Mouse (Mus musculus) left cerebral cortex, postnatal 25 days (tissue): ENCODE data around the gene Rgs6. TPM values are rescaled to one million over a fixed set of nuclear protein-coding genes. Genes with fewer than 3 reads are reported as not detected.

Experiments used
- DNase-seq, 2 experiments: peaks; one replicate each; pipeline ENCODE4 v3.0.0; 2022; ENCODE audit warnings: low spot score in 2 of 2, mixed read lengths in 1 of 2
- intact Hi-C: fragments of 180-260 bp; cut with DNase I; formaldehyde crosslinking; loops from one replicate; pipeline ENCODE4 v1.15.1; 2025
- total RNA-seq, 2 experiments: library from RNA; stranded (reverse); gene quantifications; 2 replicates each; pipeline ENCODE4 v1.2.3; 2021

Rgs6 gene
- total RNA-seq, 2 experiments from 2014 or later = 79.3 to 85.9 TPM

DNA sequence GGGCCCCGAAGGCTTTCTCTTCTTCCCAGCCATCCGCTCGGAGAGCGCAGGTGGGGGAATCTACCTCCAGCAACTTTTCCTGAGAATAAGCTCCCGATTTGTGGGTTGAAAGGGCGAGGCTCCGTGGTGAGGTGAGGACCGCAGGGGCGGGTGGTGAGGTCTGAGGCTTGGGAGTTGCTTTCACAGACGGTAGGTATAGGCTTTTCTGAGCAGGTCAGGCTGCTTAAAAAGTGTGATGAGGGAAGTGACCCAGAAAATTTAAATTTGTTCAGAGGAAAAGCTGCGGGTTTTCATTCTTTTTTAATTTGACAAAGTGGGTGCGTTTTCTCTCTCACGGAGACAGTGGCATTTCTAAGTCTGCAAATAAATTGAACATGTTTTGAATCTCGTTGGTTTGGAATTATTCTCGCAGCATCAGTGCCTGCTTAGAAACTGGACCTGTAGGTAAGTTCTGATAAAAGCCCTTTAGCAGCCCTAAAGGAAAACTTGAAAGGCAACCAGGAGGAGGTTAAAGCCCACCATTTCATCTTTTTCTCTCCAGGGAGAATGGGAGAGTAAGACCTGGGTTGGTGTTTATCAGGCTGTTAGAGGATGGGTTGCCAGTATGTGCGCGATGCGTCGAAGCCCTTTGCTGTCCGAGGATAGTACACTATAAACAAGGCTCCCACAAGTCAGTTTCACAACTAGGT is 29.7 kb downstream of the Rgs6 start:
- intact Hi-C loops = loop anchor here (10.0 kb wide), 2 partner anchors 327 to 397 kb away; no protein-coding TSS in a partner anchor
- DNase-seq = no peak

DNA sequence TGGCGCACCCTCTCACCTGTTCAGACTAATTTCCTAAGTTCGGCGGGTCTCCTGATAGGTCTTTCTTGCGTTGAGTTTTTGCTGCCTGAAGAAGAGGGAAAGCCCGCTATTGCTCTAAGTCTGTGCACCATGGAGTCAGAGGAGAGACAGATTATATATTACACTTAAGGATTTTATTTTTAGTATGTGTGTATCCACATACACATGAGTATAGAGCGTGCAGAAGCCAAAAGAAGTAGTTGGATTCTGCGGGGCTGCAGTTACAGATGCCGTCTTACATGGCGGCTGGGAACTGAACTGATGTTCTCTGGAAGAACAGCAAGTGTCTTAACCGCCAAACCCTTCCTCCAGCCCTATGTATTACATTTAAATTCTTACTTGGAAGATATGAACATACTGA is 52.3 kb downstream of the Rgs6 start:
- no peak for DNase-seq
- intact Hi-C loops = no loop called here

- no peak for DNase-seq
- intact Hi-C loops = no loop called here
These were observed 59.8 kb downstream of the Rgs6 start for GRCm38 (mm10) chr12:82647876-82648275.

- intact Hi-C loops = no loop called here
- DNase-seq = peak in 1 of 2 experiments; percentile 65
These were observed 61.9 kb downstream of the Rgs6 start for GRCm38 (mm10) chr12:82649991-82650390.

DNA sequence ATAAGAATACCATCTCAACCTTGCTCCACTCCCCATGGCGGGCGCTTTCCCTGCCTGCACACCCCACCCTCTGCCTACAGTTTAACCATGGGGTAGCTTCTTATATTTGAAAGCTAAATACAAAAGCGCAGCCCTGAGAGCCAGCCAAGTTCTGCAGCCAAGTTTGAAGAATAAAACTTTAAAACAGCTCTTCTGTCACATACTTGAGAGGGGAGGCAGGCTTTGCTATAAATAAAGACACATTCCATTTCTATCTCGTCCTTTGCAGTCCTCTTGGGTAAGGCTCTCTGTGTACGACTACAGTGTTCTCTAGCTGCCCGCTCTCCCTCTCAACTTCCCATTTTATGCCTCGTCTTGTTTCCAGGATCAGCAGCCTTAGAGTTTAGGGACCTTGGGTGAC is 76.5 kb downstream of the Rgs6 start:
- intact Hi-C loops = loop anchor here (2.0 to 10.0 kb wide), 2 partner anchors 92 to 140 kb away; no protein-coding TSS in a partner anchor
- peak; percentile 37 to 92 for DNase-seq

DNA sequence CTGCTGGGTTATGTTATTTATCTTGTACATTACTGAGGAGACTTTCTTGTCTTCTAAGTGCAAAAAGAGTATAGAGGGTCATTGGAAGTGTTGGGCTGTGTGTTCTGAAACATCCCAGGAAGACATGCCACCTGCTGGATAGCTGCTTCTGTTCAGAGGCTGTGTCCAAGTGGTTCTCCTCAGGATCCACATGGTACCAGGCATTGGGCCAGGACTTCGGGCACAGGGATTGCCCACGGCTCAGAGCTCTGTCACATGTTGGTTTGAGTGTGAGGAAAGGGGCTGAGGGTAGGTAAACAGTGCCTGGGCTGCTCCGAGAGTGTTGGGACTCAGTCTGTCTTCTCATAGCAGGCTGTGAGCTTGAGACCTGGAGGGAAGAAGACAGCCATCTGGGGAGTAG is 79.3 kb downstream of the Rgs6 start:
- intact Hi-C loops = loop anchor here (10.0 kb wide), 1 partner anchor 137 kb away; no protein-coding TSS in a partner anchor
- DNase-seq = peak in 1 of 2 experiments; percentile 49

- DNase-seq = peak; percentile 20 to 48
- intact Hi-C loops = no loop called here
These were observed 82.2 kb downstream of the Rgs6 start for GRCm38 (mm10) chr12:82670201-82670737.

DNA sequence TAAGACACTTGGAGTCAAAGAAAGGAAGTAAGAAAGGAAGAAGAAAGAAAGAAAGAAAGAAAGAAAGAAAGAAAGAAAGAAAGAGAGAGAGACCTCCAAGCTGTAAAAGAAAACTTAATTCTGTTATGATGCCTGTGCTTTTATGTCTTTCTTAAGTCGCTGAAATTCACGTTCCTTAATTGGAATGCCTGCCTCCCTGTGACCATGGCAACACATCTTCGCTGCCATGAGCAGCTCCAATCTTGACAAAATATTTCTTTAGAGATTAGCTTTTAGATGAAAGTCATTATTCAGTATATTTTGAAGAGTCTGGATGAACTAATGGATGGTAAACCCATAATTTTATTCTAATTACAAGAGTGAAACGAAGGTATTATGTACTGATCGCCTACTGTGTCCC is 83.5 kb downstream of the Rgs6 start:
- DNase-seq = no peak
- intact Hi-C loops = no loop called here

- intact Hi-C loops = no loop called here
These were observed 87.0 kb downstream of the Rgs6 start for GRCm38 (mm10) chr12:82675137-82675536.

DNA sequence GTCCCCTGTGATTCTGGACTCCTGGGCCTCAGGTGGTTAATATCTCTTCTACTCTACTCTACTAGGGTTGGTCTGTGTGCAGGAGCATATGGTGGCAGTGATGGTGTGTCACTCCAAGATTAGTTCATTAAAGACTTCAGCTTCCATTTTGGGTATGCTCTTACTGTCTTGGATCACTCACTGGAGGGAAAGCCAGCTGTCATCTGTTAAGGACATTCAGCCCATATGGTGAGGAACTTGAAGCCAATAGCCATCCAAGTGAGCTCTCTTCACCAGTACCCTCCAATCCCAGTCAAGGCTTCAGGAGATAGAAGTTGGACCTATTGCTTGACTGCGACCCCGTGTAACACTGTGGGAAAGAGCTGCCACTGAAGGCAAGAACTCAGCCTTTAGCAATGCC is 98.9 kb downstream of the Rgs6 start:
- intact Hi-C loops = no loop called here
- DNase-seq = peak in 1 of 2 experiments; percentile 59

More at GRCm38 (mm10) chr12:82675137-82675536, 87.0 kb downstream of the Rgs6 start:
- DNase-seq = no peak

- intact Hi-C loops = no loop called here
- DNase-seq = no peak
These were observed 110.9 kb downstream of the Rgs6 start for GRCm38 (mm10) chr12:82698886-82699527.

DNA sequence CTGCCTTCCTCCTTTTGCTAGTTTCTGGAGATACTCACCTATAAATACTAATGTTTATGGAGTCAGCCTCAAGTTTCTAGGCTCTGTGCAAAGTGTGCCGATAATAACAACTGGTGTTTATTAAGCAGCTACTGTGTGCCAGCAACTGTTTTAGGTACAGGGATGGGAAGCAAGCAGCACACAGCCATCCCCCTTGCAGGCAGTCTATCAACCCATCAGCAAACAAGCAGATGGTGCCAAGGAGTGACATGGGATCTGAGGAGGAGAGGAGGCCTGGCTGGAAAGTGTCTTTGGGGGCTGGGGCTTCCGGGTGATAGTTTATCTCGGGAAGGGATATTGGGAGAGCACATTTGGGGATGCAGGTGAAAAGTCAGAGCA is 111.4 kb downstream of the Rgs6 start:
- DNase-seq = no peak
- intact Hi-C loops = no loop called here

- no peak for DNase-seq
- intact Hi-C loops = loop anchor here (5.0 kb wide), 2 partner anchors 247 to 317 kb away; no protein-coding TSS in a partner anchor
These were observed 112.1 kb downstream of the Rgs6 start for GRCm38 (mm10) chr12:82700241-82700640.

DNA sequence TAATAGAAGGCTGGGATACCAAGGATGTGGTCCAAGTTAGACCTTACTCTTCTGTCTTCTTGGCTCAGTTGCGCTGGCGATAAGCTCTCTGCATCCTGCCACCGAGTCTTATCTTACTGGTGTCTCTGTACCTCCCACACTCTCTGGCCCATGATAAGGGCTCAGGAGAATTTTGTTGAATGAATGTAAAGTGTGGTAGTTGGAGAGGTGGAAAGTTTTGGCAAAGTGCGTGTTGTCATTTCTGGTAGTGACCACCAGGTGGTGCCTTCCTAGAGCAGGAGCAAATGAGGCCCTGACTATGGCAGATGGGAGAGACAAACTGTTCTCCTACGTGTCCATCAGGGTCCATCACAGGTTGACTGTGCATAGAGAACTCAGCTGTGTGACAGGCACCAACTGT is 112.7 kb downstream of the Rgs6 start:
- DNase-seq = peak; percentile 17 to 38
- intact Hi-C loops = loop anchor here (5.0 kb wide), 2 partner anchors 246 to 316 kb away; no protein-coding TSS in a partner anchor

DNA sequence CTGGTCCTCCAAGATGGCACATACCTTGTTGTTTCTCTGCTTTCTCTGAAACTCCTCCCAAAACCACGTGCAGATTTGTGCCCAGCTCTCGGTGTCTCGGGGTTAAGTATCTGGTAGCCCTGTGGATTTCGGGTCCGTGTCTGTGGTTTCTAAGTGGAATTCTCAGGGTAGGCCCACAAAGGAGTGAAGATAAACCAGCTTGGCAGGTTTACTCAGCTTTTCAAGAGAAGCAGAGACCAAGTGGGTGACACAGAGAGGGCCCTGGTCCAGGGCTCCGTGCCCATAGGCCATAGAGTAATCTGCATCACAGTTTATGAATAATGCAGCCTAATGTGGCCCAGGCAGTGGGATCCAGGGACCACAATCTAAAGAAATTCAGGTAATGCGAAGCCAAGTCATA is 113.3 kb downstream of the Rgs6 start:
- intact Hi-C loops = loop anchor here (5.0 kb wide), 2 partner anchors 246 to 316 kb away; no protein-coding TSS in a partner anchor
- DNase-seq = no peak

DNA sequence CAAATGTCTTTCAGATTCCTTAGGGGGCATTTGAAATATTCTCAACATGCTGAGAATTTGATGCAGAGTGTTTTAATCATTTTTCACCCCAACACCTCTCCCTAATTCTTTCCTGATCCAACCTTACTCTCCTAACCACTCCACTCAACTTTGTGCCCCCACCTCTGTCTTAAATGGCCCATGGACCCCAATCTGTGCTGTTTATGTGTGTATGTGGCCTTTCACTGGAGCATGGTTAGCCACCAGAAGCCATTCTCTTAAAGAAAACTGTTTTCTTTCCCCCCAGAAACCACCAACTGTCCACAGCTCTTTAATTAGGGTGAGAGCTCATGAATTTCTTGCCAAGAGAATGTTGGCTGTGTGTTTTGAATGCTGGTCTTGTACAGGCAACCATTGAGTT is 122.3 kb downstream of the Rgs6 start:
- intact Hi-C loops = no loop called here
- no peak for DNase-seq

DNA sequence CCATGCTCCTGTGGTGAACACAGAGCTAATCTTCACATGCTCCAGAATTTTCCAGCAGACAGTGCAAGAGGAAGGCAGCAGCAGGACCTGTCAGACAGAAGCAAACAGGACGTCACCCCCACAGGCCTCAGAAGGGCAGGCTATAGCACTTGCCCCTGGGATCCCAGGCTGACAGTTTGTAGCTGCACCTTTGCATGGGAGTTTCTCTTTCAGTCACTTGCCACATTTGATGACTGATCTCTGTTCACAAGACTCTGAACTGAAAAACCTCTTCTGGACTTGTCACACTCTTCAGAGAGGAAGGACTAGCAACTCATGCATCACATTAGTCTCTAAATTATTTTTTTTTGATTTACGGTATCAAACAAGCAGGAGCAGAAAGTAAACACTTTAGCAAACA is 126.2 kb downstream of the Rgs6 start:
- DNase-seq = no peak
- intact Hi-C loops = no loop called here

DNA sequence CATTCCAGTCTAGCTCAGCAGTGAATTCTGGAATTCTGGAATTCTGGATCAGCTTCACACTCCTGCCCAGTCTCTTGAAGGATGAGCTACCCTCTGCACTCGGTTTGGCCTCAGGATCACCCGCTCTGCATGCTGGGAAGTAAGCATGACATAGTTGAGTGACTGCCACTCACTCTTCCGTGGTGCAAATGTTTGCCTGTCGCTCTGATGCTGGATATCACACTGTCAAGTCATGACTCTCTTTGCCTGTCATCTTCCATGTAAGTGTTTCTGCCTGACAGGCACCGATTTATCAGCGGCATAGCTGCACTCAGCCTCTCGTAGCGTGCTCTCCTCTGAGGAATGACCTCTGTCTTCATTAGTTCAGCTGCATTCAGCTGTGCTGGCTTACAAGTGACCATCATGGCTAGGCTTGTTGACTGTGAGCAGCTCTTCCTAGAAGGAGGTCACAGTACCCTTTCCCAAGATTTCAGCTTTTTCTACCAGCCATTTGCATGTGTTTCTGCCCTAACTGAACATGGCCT is 135.0 kb downstream of the Rgs6 start:
- no peak for DNase-seq
- intact Hi-C loops = no loop called here

- intact Hi-C loops = no loop called here
- peak in 1 of 2 experiments; percentile 50 for DNase-seq
These were observed 138.2 kb downstream of the Rgs6 start for GRCm38 (mm10) chr12:82726255-82726654.

GRCm38 (mm10) chr12:82731587-82731986 is 143.5 kb downstream of the Rgs6 start:
- intact Hi-C loops = no loop called here
- peak in 1 of 2 experiments; percentile 74 for DNase-seq
